Mouse (Mus musculus): Measurements from ENCODE around the gene Hist1h3e. TPM values are rescaled to one million over a fixed set of nuclear protein-coding genes. Genes with fewer than 3 reads are reported as not detected.
"Not testable (repeated sequence)": the region's sequence is repeated elsewhere in the genome, so short reads cannot be mapped to it uniquely, and the experiment has no call there.

The Hist1h3e gene
- polyA plus RNA-seq, 1 experiment from 2014 or later: 4.4 TPM

DNA sequence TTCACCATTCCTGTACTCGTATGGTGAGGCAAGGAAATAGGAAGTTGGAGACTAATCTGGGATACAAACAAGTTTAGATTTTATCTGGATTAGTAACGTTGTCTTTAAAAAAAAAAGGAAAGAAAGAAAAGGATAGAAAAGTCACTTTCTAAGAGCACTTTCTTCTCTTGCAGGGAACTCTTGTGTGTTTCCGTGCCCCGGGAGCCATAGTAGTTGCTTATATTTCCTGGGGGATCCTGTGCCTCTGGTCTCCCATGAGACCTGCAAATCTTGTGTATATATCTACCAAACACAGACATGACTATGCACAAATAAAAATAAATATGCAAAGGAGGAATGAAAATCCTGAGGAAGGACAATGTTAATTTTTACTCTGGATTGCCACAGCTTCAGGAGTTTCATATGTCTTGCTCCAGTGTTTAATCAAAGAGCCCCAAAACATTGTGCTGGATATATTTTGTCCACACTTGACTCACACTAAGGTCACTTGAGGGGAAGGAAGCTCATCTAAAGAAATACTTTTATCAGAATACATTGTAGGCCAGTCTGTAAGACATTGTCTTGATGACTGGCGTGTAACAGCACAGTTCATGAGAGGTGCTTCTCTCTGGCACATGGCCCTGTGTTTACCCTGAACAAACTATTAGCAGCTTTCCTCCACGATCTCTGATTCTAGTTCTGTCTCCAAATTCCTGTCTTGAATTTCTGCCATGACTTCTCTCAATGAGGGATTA, 14.9 kb upstream of the Hist1h3e start:
- DNase-seq (ENCODE audit: low spot score): no peak
- H3K4me3 ChIP-seq (ENCODE audit: low read depth, low read length): peak overlapping the region; percentile 43
- no peaks in the 10 kb centered on the region for H3K36me3 ChIP-seq (ENCODE audit: control insufficient read depth, insufficient read depth, low read length)
- H3K27me3 ChIP-seq (replicated peaks; ENCODE audit: control insufficient read depth, insufficient read depth, low read length): no peaks in the 10 kb centered on the region
- H3K9me3 ChIP-seq (ENCODE audit: control insufficient read depth, low read length): no peaks in the 10 kb centered on the region
- peaks cover 15% of the 10 kb centered on the region for H3K4me1 ChIP-seq (ENCODE audit: control insufficient read depth, insufficient read depth, low read length)
- no peak for ATAC-seq (ENCODE audit: low read depth)
- H3K27ac ChIP-seq (replicated peaks; ENCODE audit: low read depth, low read length): peak overlapping the region; percentile 91
- H3K9ac ChIP-seq (ENCODE audit: low read depth, low read length): peak overlapping the region; percentile 72
- peak overlapping the region; percentile 63 for H3K4me2 ChIP-seq (ENCODE audit: low read depth, low read length)
- 33% methylated on average over 6 of the region's 6 CpGs for WGBS

DNA sequence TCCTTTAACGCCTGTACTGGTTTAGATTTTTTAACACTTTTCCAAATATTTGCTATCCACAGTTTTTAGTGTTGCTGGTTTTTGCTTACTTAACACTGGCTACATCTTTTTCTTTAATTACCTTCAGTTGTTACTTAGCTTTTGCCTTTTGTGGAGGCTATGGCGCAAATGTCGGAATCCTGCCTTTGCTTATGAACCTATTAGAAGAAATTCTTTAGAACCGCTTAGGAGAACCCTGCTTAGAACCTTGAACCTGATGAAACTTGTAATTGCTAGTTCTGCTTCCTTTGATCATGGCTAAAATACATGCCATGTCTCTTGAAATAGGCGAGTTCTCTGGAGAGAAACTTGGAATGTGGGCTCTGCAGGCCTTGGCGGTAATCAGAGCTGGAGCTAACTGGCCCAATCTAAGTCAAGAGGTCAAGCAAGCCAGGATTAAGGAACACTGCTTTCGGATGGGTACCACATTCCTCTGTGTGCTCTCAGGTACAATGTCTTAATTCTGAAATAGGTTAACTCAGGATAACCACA, 14.2 kb upstream of the Hist1h3e start:
- Histone ChIP-seq H3K27me3 (replicated peaks; ENCODE audit: control insufficient read depth, insufficient read depth, low read length) (no peaks in the 10 kb centered on the region), H3K27ac (replicated peaks; ENCODE audit: low read depth, low read length) (peak overlapping the region; percentile 91), H3K36me3 (ENCODE audit: control insufficient read depth, insufficient read depth, low read length) (no peaks in the 10 kb centered on the region), H3K4me1 (ENCODE audit: control insufficient read depth, insufficient read depth, low read length) (peaks cover 15% of the 10 kb centered on the region), H3K9me3 (ENCODE audit: control insufficient read depth, low read length) (no peaks in the 10 kb centered on the region), H3K4me2 (ENCODE audit: low read depth, low read length) (peak overlapping the region; percentile 63), H3K4me3 (ENCODE audit: low read depth, low read length) (peak overlapping the region; percentile 43), H3K9ac (ENCODE audit: low read depth, low read length) (peak overlapping the region; percentile 72)
- WGBS: 3% methylated on average over 7 of the region's 7 CpGs
- ATAC-seq (ENCODE audit: low read depth) (no peak), DNase-seq (ENCODE audit: low spot score) (peak; percentile 43)

- not testable (repeated sequence) for H3K36me3 ChIP-seq (ENCODE audit: control insufficient read depth, insufficient read depth, low read length); ATAC-seq (ENCODE audit: low read depth); DNase-seq (ENCODE audit: low spot score); H3K27me3 ChIP-seq (replicated peaks; ENCODE audit: control insufficient read depth, insufficient read depth, low read length); H3K9me3 ChIP-seq (ENCODE audit: control insufficient read depth, low read length)
- WGBS: under 1% methylated on average over 8 of the region's 40 CpGs
- Histone ChIP-seq H3K4me1 (ENCODE audit: control insufficient read depth, insufficient read depth, low read length) (peaks cover 12% of the 10 kb centered on the region), H3K9ac (ENCODE audit: low read depth, low read length) (peak overlapping the region; percentile 72), H3K27ac (replicated peaks; ENCODE audit: low read depth, low read length) (peak overlapping the region; percentile 91), H3K4me2 (ENCODE audit: low read depth, low read length) (peak overlapping the region; percentile 63), H3K4me3 (ENCODE audit: low read depth, low read length) (peak overlapping the region; percentile 43)
Measured at GRCm38 (mm10) chr13:23575864-23576313, 13.7 kb upstream of the Hist1h3e start.

DNA sequence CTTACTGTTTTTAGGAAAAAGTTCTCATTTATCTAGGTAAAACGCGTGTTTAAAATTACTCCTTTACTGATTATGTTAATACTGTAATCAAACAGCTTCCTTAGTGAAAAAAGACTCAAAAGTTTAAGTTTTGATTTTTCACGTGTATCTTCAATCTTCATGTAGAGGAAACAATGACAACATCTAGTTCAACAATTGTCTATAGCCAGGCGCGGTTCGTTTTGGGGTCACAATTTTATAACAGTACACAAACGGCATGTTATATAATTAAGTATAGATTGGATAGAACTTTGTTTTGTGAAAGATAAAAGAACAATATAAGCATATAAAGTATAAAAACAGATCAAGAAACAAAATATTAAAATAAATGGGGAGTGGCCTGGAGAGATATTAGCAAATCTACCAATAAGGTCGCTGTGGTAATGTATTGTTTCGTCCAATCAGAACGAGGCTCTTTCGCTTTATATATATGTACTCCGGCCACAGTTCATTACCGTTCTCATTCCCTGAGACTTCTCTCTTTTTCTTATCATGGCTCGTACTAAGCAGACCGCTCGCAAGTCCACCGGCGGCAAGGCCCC, 13.2 kb upstream of the Hist1h3e start, which contains the start of gene Hist1h3d:
TSS of gene Hist1h3d (plus strand) at position 493 of the 581 bp plus-strand sequence.
- ATAC-seq (ENCODE audit: low read depth) (peak; percentile 59), DNase-seq (ENCODE audit: low spot score) (peak; percentile 96)
- peaks cover 11% of the 10 kb centered on the region for H3K4me1 ChIP-seq (ENCODE audit: control insufficient read depth, insufficient read depth, low read length)
- H3K9me3 ChIP-seq (ENCODE audit: control insufficient read depth, low read length): no peaks in the 10 kb centered on the region
- peak within 1 kb of the TSS; percentile 72 for H3K9ac ChIP-seq (ENCODE audit: low read depth, low read length)
- no peaks in the 10 kb centered on the region for H3K27me3 ChIP-seq (replicated peaks; ENCODE audit: control insufficient read depth, insufficient read depth, low read length)
- under 1% methylated on average over 18 of the region's 18 CpGs for WGBS
- peak within 1 kb of the TSS; percentile 63 for H3K4me2 ChIP-seq (ENCODE audit: low read depth, low read length)
- no peaks in the 10 kb centered on the region for H3K36me3 ChIP-seq (ENCODE audit: control insufficient read depth, insufficient read depth, low read length)
- H3K4me3 ChIP-seq (ENCODE audit: low read depth, low read length): peak within 1 kb of the TSS; percentile 43
- peak within 1 kb of the TSS; percentile 91 for H3K27ac ChIP-seq (replicated peaks; ENCODE audit: low read depth, low read length)

- not testable (repeated sequence) for H3K36me3 ChIP-seq (ENCODE audit: control insufficient read depth, insufficient read depth, low read length); ATAC-seq (ENCODE audit: low read depth); H3K27me3 ChIP-seq (replicated peaks; ENCODE audit: control insufficient read depth, insufficient read depth, low read length); H3K9me3 ChIP-seq (ENCODE audit: control insufficient read depth, low read length); DNase-seq (ENCODE audit: low spot score)
- Histone ChIP-seq H3K4me2 (ENCODE audit: low read depth, low read length) (peak overlapping the region; percentile 75), H3K27ac (replicated peaks; ENCODE audit: low read depth, low read length) (peak overlapping the region; percentile 95), H3K9ac (ENCODE audit: low read depth, low read length) (peak overlapping the region; percentile 60), H3K4me3 (ENCODE audit: low read depth, low read length) (peak overlapping the region; percentile 43), H3K4me1 (ENCODE audit: control insufficient read depth, insufficient read depth, low read length) (peaks cover 16% of the 10 kb centered on the region)
- under 1% methylated on average over 5 of the region's 39 CpGs for WGBS
Measured at GRCm38 (mm10) chr13:23574546-23575170, 12.5 kb upstream of the Hist1h3e start.

GRCm38 (mm10) chr13:23573898-23574524, 11.8 kb upstream of the Hist1h3e start, which contains the start of the genes Hist1h2bf and Hist1h2ad:
Hist1h2bf (minus strand) TSS chr13:23574196.
Hist1h2ad (plus strand) TSS chr13:23574381.
- ATAC-seq (ENCODE audit: low read depth): peak; percentile 90
- WGBS: 0% methylated on average over 15 of the region's 42 CpGs

DNA sequence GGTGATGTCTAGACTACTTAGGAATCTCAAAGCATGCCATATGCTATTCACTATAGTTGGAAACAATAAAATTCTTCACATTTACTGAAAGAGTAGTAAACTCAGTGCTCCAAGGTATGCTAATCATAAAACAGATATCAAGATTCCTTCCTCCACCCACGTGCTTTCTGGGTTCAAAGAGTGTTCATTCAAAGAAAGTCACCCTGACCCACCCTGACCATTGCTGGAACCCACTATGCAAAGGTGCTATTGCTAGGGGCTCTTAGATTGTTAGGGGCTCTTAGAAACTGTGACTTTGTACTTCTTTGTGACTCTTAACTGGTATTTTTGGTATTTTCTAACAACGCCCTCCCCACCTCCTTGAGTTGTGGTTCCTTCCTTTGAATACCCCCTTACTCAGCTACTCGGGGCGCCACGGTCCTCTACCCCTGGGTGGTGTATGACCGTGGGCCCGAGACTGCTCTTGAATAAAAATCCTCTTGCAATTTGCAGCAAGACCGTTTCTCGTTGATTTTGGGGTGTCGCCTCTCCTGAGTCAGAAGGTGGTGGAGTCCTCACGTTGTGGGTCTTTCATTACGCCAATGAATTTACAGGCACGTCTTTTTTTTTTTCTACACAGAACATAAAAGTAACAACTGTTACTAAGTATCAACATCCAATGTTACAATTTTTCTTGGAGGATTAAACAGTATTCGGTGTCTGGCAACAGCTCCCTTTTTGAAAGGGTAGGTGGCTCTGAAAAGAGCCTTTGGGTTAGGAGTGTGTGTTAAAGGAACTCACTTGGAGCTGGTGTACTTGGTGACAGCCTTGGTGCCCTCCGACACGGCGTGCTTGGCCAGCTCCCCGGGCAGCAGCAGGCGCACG, 11.1 kb upstream of the Hist1h3e start:
- not testable (repeated sequence) for ATAC-seq (ENCODE audit: low read depth); H3K27me3 ChIP-seq (replicated peaks; ENCODE audit: control insufficient read depth, insufficient read depth, low read length); H3K9me3 ChIP-seq (ENCODE audit: control insufficient read depth, low read length); DNase-seq (ENCODE audit: low spot score); H3K36me3 ChIP-seq (ENCODE audit: control insufficient read depth, insufficient read depth, low read length)
- peak overlapping the region; percentile 76 for H3K9ac ChIP-seq (ENCODE audit: low read depth, low read length)
- peak overlapping the region; percentile 52 for H3K4me3 ChIP-seq (ENCODE audit: low read depth, low read length)
- H3K27ac ChIP-seq (replicated peaks; ENCODE audit: low read depth, low read length): peak overlapping the region; percentile 95
- peaks cover 16% of the 10 kb centered on the region for H3K4me1 ChIP-seq (ENCODE audit: control insufficient read depth, insufficient read depth, low read length)
- WGBS: 9% methylated on average over 16 of the region's 20 CpGs
- peak overlapping the region; percentile 75 for H3K4me2 ChIP-seq (ENCODE audit: low read depth, low read length)

More at GRCm38 (mm10) chr13:23573898-23574524, 11.8 kb upstream of the Hist1h3e start, which contains the start of the genes Hist1h2bf and Hist1h2ad:
- H3K27me3 ChIP-seq (replicated peaks; ENCODE audit: control insufficient read depth, insufficient read depth, low read length); H3K36me3 ChIP-seq (ENCODE audit: control insufficient read depth, insufficient read depth, low read length); H3K9me3 ChIP-seq (ENCODE audit: control insufficient read depth, low read length): not testable (repeated sequence)
- peak; percentile 100 for DNase-seq (ENCODE audit: low spot score)
- H3K4me3 ChIP-seq (ENCODE audit: low read depth, low read length): peak within 1 kb of the TSS; percentile 52
- H3K9ac ChIP-seq (ENCODE audit: low read depth, low read length): peak within 1 kb of the TSS; percentile 76
- H3K27ac ChIP-seq (replicated peaks; ENCODE audit: low read depth, low read length): peak within 1 kb of the TSS; percentile 95
- H3K4me2 ChIP-seq (ENCODE audit: low read depth, low read length): peak within 1 kb of the TSS; percentile 75
- peaks cover 16% of the 10 kb centered on the region for H3K4me1 ChIP-seq (ENCODE audit: control insufficient read depth, insufficient read depth, low read length)
